Mouse (Mus musculus): Measurements from ENCODE around the gene Adam30. TPM values are rescaled to one million over a fixed set of nuclear protein-coding genes. Genes with fewer than 3 reads are reported as not detected.

The Adam30 gene
- polyA plus RNA-seq, 2 experiments: 0.03 TPM; not detected in 1

DNA sequence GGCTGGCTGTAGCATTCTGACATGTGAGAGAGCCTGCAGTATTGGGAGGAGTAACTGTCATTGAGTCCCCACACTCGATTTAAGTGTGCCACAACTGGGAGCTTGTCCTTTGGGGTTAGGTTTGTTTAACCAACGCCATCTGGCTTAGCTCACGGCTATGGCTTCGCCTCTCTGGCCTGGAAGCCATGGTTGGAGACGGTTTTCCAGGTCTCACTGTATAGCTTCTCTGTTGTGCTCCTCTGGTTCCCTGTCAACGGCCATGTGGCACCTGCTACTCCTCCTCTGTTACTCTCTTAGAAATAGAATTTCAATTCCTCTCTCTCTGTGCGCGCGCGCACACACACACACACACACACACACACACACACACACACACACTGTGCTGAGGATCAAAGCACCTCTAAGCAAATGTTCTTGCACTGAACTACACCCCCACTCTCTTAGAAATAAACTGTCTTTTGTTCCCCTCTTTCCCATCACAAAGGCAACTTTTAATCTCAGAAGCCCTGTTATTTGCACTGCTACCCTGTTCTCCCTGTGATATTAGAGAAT is 24.8 kb downstream of the Adam30 start:
- no peak overlapping the region for H3K27ac ChIP-seq (replicated peaks; ENCODE audit: low read depth, low read length)
- H3K27me3 ChIP-seq (ENCODE audit: control insufficient read depth, insufficient read depth, low read length): no peaks in the 10 kb centered on the region
- no peaks in the 10 kb centered on the region for H3K9me3 ChIP-seq (ENCODE audit: control insufficient read depth, low read length)
- no peak overlapping the region for H3K4me2 ChIP-seq (replicated peaks; ENCODE audit: low read depth, low read length, severe bottlenecking)
- no peak for TF ChIP-seq POLR2A (IDR thresholded peaks at IDR 0.05; ENCODE audit: borderline replicate concordance, extremely low read depth, insufficient read depth, insufficient read length)
- no peak for ATAC-seq (ENCODE audit: low FRiP score, low read depth)
- WGBS: 65% methylated on average over 10 of the region's 10 CpGs
- no peak overlapping the region for H3K4me3 ChIP-seq (replicated peaks; ENCODE audit: low read length)
- no peak for DNase-seq (ENCODE audit: low spot score)
- H3K36me3 ChIP-seq (ENCODE audit: control insufficient read depth, insufficient read depth, low read length): no peaks in the 10 kb centered on the region
- no peaks in the 10 kb centered on the region for H3K4me1 ChIP-seq (ENCODE audit: control insufficient read depth, insufficient read depth, low read length)
- H3K9ac ChIP-seq (ENCODE audit: low read depth, low read length, severe bottlenecking): no peak overlapping the region

GRCm38 (mm10) chr3:98187777-98188176 is 27.3 kb downstream of the Adam30 start:
- 83% methylated on average over 3 of the region's 3 CpGs for WGBS
- DNase-seq (ENCODE audit: low spot score): no peak

DNA sequence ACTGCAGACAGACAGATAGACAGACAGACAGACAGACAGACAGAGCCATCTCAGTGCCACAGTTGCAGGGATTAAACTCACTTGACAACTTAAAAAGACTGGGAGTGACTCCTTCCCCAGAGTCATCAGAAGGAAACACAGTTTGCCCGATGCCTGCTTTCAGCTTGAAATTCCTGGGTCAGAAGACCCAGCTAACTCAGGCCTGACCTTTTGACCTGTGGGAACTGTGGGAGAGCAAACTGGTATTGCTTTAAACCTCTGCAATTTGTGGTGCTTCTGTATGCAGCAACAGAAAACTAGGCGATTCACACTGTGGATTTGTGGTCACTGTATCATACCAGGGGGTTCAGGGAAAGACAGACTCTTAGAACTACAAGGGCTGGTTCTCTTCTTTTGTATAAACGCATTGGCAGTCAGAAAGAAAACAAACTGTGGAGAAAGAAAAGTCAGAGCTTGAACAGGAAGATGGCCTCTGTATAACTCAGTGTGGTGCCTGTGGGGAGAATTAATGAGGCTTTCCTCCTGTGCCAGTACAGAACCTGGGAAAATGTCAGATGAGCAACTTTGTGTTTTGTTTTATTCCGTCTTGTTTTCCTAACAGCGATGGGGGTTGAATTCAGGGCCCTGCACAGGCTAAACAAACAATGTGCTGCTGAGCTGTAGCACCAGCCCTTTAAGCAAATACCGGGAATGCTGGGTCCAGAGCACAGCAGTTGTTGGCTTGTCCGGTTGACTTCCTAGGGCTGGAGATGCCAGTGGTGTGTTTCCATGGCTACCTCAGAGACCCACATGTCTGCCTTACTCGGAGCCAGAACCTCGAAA is 37.5 kb downstream of the Adam30 start:
- DNase-seq (ENCODE audit: low spot score): no peak
- 42% methylated on average over 9 of the region's 9 CpGs for WGBS
- H3K4me1 ChIP-seq (ENCODE audit: control insufficient read depth, insufficient read depth, low read length): no peaks in the 10 kb centered on the region

More at GRCm38 (mm10) chr3:98187777-98188176, 27.3 kb downstream of the Adam30 start:
- Histone ChIP-seq H3K4me2 (replicated peaks; ENCODE audit: low read depth, low read length, severe bottlenecking) (no peak overlapping the region), H3K9ac (ENCODE audit: low read depth, low read length, severe bottlenecking) (no peak overlapping the region), H3K4me1 (ENCODE audit: control insufficient read depth, insufficient read depth, low read length) (no peaks in the 10 kb centered on the region), H3K9me3 (ENCODE audit: control insufficient read depth, low read length) (no peaks in the 10 kb centered on the region), H3K27ac (replicated peaks; ENCODE audit: low read depth, low read length) (no peak overlapping the region), H3K36me3 (ENCODE audit: control insufficient read depth, insufficient read depth, low read length) (no peaks in the 10 kb centered on the region), H3K4me3 (replicated peaks; ENCODE audit: low read length) (no peak overlapping the region), H3K27me3 (ENCODE audit: control insufficient read depth, insufficient read depth, low read length) (no peaks in the 10 kb centered on the region)
- TF ChIP-seq POLR2A (IDR thresholded peaks at IDR 0.05; ENCODE audit: borderline replicate concordance, extremely low read depth, insufficient read depth, insufficient read length): no peak
- no peak for ATAC-seq (ENCODE audit: low FRiP score, low read depth)

DNA sequence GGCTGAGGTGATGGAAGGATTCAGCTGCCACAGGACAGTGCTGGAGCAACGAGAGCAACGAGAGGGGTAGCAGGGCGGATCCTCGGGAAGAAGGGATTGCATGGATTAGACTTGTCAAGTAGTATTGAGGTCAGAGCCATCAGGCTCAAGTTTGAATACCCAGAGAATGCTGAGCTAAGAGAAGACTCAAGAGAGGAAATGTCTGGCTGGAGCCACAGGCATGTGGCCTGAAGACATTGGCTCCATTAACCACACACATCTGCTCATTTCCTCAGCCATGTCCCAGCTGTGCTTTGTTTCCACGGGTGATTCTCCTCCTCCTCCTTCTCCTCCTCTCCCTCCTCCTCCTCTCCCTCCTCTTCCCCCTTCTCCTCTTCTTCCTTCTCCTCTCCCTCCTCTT is 39.3 kb downstream of the Adam30 start:
- H3K9me3 ChIP-seq (ENCODE audit: control insufficient read depth, low read length): no peaks in the 10 kb centered on the region
- no peak overlapping the region for H3K27ac ChIP-seq (replicated peaks; ENCODE audit: low read depth, low read length)
- no peak for TF ChIP-seq POLR2A (IDR thresholded peaks at IDR 0.05; ENCODE audit: borderline replicate concordance, extremely low read depth, insufficient read depth, insufficient read length)
- H3K27me3 ChIP-seq (ENCODE audit: control insufficient read depth, insufficient read depth, low read length): no peaks in the 10 kb centered on the region
- no peak overlapping the region for H3K9ac ChIP-seq (ENCODE audit: low read depth, low read length, severe bottlenecking)
- DNase-seq (ENCODE audit: low spot score) (no peak), ATAC-seq (ENCODE audit: low FRiP score, low read depth) (no peak)
- H3K4me1 ChIP-seq (ENCODE audit: control insufficient read depth, insufficient read depth, low read length): no peaks in the 10 kb centered on the region
- H3K36me3 ChIP-seq (ENCODE audit: control insufficient read depth, insufficient read depth, low read length): no peaks in the 10 kb centered on the region
- no peak overlapping the region for H3K4me3 ChIP-seq (replicated peaks; ENCODE audit: low read length)
- no peak overlapping the region for H3K4me2 ChIP-seq (replicated peaks; ENCODE audit: low read depth, low read length, severe bottlenecking)
- WGBS: 62% methylated on average over 5 of the region's 5 CpGs

More for the DNA sequence above, 37.5 kb downstream of the Adam30 start:
- ATAC-seq (ENCODE audit: low FRiP score, low read depth): no peak
- Histone ChIP-seq H3K9me3 (ENCODE audit: control insufficient read depth, low read length) (no peaks in the 10 kb centered on the region), H3K36me3 (ENCODE audit: control insufficient read depth, insufficient read depth, low read length) (no peaks in the 10 kb centered on the region), H3K4me2 (replicated peaks; ENCODE audit: low read depth, low read length, severe bottlenecking) (no peak overlapping the region), H3K27me3 (ENCODE audit: control insufficient read depth, insufficient read depth, low read length) (no peaks in the 10 kb centered on the region), H3K9ac (ENCODE audit: low read depth, low read length, severe bottlenecking) (no peak overlapping the region), H3K4me3 (replicated peaks; ENCODE audit: low read length) (no peak overlapping the region), H3K27ac (replicated peaks; ENCODE audit: low read depth, low read length) (no peak overlapping the region)
- TF ChIP-seq POLR2A (IDR thresholded peaks at IDR 0.05; ENCODE audit: borderline replicate concordance, extremely low read depth, insufficient read depth, insufficient read length): no peak

DNA sequence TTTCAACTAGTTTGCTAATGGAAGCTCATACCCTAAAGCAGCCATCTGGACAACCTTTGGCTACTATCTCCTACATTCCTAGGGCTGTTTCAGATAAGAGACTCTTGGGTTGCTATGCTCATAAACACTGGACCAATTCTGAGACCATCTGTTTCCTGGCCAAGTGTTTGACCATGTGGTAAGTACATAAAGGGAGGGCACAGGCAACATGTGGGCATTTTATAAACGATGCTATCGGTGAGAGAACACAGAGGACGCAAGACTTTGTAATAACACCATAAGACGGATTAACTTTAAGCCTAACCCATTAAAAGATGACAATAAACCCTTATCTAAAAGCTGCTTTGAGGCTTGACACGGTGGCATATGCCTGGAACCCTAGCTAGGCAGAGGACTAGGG is 42.9 kb downstream of the Adam30 start:
- H3K4me1 ChIP-seq (ENCODE audit: control insufficient read depth, insufficient read depth, low read length): no peaks in the 10 kb centered on the region
- WGBS: 28% methylated on average over 5 of the region's 5 CpGs
- no peak for DNase-seq (ENCODE audit: low spot score)
- no peak for TF ChIP-seq POLR2A (IDR thresholded peaks at IDR 0.05; ENCODE audit: borderline replicate concordance, extremely low read depth, insufficient read depth, insufficient read length)
- H3K27ac ChIP-seq (replicated peaks; ENCODE audit: low read depth, low read length): no peak overlapping the region
- no peak for ATAC-seq (ENCODE audit: low FRiP score, low read depth)
- H3K9ac ChIP-seq (ENCODE audit: low read depth, low read length, severe bottlenecking): no peak overlapping the region
- no peak overlapping the region for H3K4me2 ChIP-seq (replicated peaks; ENCODE audit: low read depth, low read length, severe bottlenecking)
- no peak overlapping the region for H3K4me3 ChIP-seq (replicated peaks; ENCODE audit: low read length)
- no peaks in the 10 kb centered on the region for H3K36me3 ChIP-seq (ENCODE audit: control insufficient read depth, insufficient read depth, low read length)
- H3K27me3 ChIP-seq (ENCODE audit: control insufficient read depth, insufficient read depth, low read length): no peaks in the 10 kb centered on the region
- H3K9me3 ChIP-seq (ENCODE audit: control insufficient read depth, low read length): no peaks in the 10 kb centered on the region

Measured in limb, embryonic 14.5 days (tissue).